Mouse (Mus musculus) forebrain, postnatal 0 days (tissue): ENCODE measurements around the gene Emc10. TPM values are rescaled to one million over a fixed set of nuclear protein-coding genes. Genes with fewer than 3 reads are reported as not detected.

Experiments
- ATAC-seq: fragments of 200-750 bp; cut with Nextera tagmentation; 2 replicates; pipeline ENCODE4 v1.8.0; 2017; ENCODE audit warnings: mild to moderate bottlenecking, moderate library complexity
- DNase-seq: peaks from one replicate; pipeline ENCODE4 v3.0.0-alpha.2; 2015
- H3K27ac ChIP-seq: fragments of 300-500 bp; sonication (generic); 2 replicates; pipeline ENCODE4 v1.5.1; 2014; ENCODE audit warnings: low read depth, mild to moderate bottlenecking, antibody characterized with exemption, low read length, moderate library complexity, mixed read lengths
- H3K27me3 ChIP-seq: fragments of 300-500 bp; sonication (generic); 2 replicates; pipeline ENCODE4 v1.6.1; 2014; ENCODE audit warnings: mild to moderate bottlenecking, low read length, mixed read lengths; ENCODE audit not compliant: insufficient read depth
- H3K36me3 ChIP-seq: fragments of 300-500 bp; sonication (generic); 2 replicates; pipeline ENCODE4 v1.6.1; 2014; ENCODE audit warnings: mild to moderate bottlenecking, moderate library complexity; ENCODE audit not compliant: insufficient read depth
- H3K4me1 ChIP-seq: fragments of 300-500 bp; sonication (generic); 2 replicates; pipeline ENCODE4 v1.6.1; 2014; ENCODE audit warnings: antibody characterized with exemption; ENCODE audit not compliant: insufficient read depth
- H3K4me2 ChIP-seq: fragments of 300-500 bp; sonication (generic); 2 replicates; pipeline ENCODE4 v1.6.1; 2014; ENCODE audit warnings: low read depth, mild to moderate bottlenecking, moderate library complexity
- H3K4me3 ChIP-seq: fragments of 300-500 bp; sonication (generic); 2 replicates; pipeline ENCODE4 v1.5.1; 2014; ENCODE audit warnings: low read depth, low read length, mixed read lengths
- H3K9ac ChIP-seq: fragments of 300-500 bp; sonication (generic); 2 replicates; pipeline ENCODE4 v1.6.1; 2014; ENCODE audit warnings: mild to moderate bottlenecking
- H3K9me3 ChIP-seq: fragments of 300-500 bp; sonication (generic); 2 replicates; pipeline ENCODE4 v1.6.1; 2016; ENCODE audit warnings: low read length
- CTCF ChIP-seq: sonication (generic); IDR thresholded peaks from 2 replicates; pipeline ENCODE4 v1.5.1; 2016; ENCODE audit warnings: antibody characterized with exemption, control low read depth, low read depth
- WGBS: fragments of 180-500 bp; shearing (Covaris S2); extraction: QIAGEN DNeasy Blood & Tissue Kit; methylation state at CpG from one replicate; pipeline ENCODE4 v1.1.7; 2014; 5-methylcytosine and 5-hydroxymethylcytosine counted together
- polyA plus RNA-seq: library from polyadenylated mRNA; unstranded; fragments of >200 nt; fragmentation: Nextera tagmentation; extraction: Ambion mirVana; gene quantifications from 2 replicates; pipeline ENCODE4 v1.2.1, GENCODE M21; 2015
- total RNA-seq: library from RNA; depleted of rRNA; stranded (reverse); fragments of >200 nt; gene quantifications from 2 replicates; pipeline ENCODE4 v1.2.3, GENCODE M21; 2014

The Emc10 gene
- total and polyA plus RNA-seq, 2 experiments from 2014 or later: 168 to 238 TPM

GRCm38 (mm10) chr7:44472558-44472885 is 23.8 kb downstream of the Emc10 start:
- no peak for ATAC-seq
- Histone ChIP-seq H3K4me2 (no peak overlapping the region), H3K27me3 (peaks cover 7% of the 10 kb centered on the region; the same call in 1 of the 2 replicates), H3K27ac (no peak overlapping the region), H3K9me3 (no peaks in the 10 kb centered on the region), H3K9ac (no peak overlapping the region), H3K36me3 (no peaks in the 10 kb centered on the region), H3K4me1 (peaks cover 26% of the 10 kb centered on the region), H3K4me3 (no peak overlapping the region)
- 7% methylated on average over 1 of the region's 1 CpGs for WGBS
- no peak for TF ChIP-seq CTCF
- no peak for DNase-seq

GRCm38 (mm10) chr7:44471880-44472557 is 24.3 kb downstream of the Emc10 start:
- no peak overlapping the region for H3K4me3 ChIP-seq
- ATAC-seq (no peak), DNase-seq (no peak)
- no peak for TF ChIP-seq CTCF
- no peaks in the 10 kb centered on the region for H3K36me3 ChIP-seq
- peaks cover 2% of the 10 kb centered on the region; the same call in 1 of the 2 replicates for H3K27me3 ChIP-seq
- H3K4me2 ChIP-seq: no peak overlapping the region
- no peak overlapping the region for H3K27ac ChIP-seq
- peaks cover 26% of the 10 kb centered on the region for H3K4me1 ChIP-seq
- no peaks in the 10 kb centered on the region for H3K9me3 ChIP-seq
- 38% methylated on average over 6 of the region's 6 CpGs for WGBS
- H3K9ac ChIP-seq: no peak overlapping the region

- 89% methylated on average over 16 of the region's 16 CpGs for WGBS
- H3K9me3 ChIP-seq: no peaks in the 10 kb centered on the region
- H3K4me2 ChIP-seq: no peak overlapping the region
- no peaks in the 10 kb centered on the region for H3K27me3 ChIP-seq
- DNase-seq (no peak), ATAC-seq (no peak)
- no peak overlapping the region for H3K27ac ChIP-seq
- H3K4me3 ChIP-seq: no peak overlapping the region
- H3K9ac ChIP-seq: no peak overlapping the region
- H3K36me3 ChIP-seq: no peaks in the 10 kb centered on the region
- no peak for TF ChIP-seq CTCF
- peaks cover 26% of the 10 kb centered on the region for H3K4me1 ChIP-seq
Measured at GRCm38 (mm10) chr7:44470696-44471612, 25.4 kb downstream of the Emc10 start.

GRCm38 (mm10) chr7:44469677-44470675 is 26.4 kb downstream of the Emc10 start:
- ATAC-seq (no peak), DNase-seq (no peak)
- Histone ChIP-seq H3K4me2 (no peak overlapping the region), H3K4me3 (no peak overlapping the region), H3K4me1 (peaks cover 23% of the 10 kb centered on the region), H3K9ac (no peak overlapping the region), H3K27me3 (no peaks in the 10 kb centered on the region), H3K36me3 (no peaks in the 10 kb centered on the region), H3K9me3 (no peaks in the 10 kb centered on the region), H3K27ac (no peak overlapping the region; the same call in 1 of the 2 replicates)
- TF ChIP-seq CTCF: no peak
- WGBS: 91% methylated on average over 16 of the region's 16 CpGs

- no peak for ATAC-seq
- peaks cover 28% of the 10 kb centered on the region for H3K4me1 ChIP-seq
- 49% methylated on average over 15 of the region's 15 CpGs for WGBS
- peak overlapping the region; percentile 56 for H3K9ac ChIP-seq
- H3K27ac ChIP-seq: peak overlapping the region; percentile 89
- no peak for TF ChIP-seq CTCF
- no peak for DNase-seq
- peak overlapping the region; percentile 57 for H3K4me2 ChIP-seq
- H3K27me3 ChIP-seq: no peaks in the 10 kb centered on the region
- peak overlapping the region; percentile 50 for H3K4me3 ChIP-seq
- H3K9me3 ChIP-seq: no peaks in the 10 kb centered on the region
- peaks cover 7% of the 10 kb centered on the region for H3K36me3 ChIP-seq
Measured at GRCm38 (mm10) chr7:44468644-44469285, 27.6 kb downstream of the Emc10 start.

GRCm38 (mm10) chr7:44467811-44468411 is 28.4 kb downstream of the Emc10 start, which contains the start of gene Josd2:
Josd2 (plus strand) TSS chr7:44467980.
- Histone ChIP-seq H3K4me1 (peaks cover 28% of the 10 kb centered on the region), H3K9me3 (no peaks in the 10 kb centered on the region), H3K27ac (peak within 1 kb of the TSS; percentile 89), H3K4me2 (peak within 1 kb of the TSS; percentile 57), H3K9ac (peak within 1 kb of the TSS; percentile 56), H3K27me3 (no peaks in the 10 kb centered on the region), H3K4me3 (peak within 1 kb of the TSS; percentile 50), H3K36me3 (peaks cover 15% of the 10 kb centered on the region)
- TF ChIP-seq CTCF: no peak; the same call in 1 of the 2 replicates
- peak; percentile 95 for ATAC-seq
- 4% methylated on average over 42 of the region's 42 CpGs for WGBS
- peak; percentile 98 for DNase-seq
